Mouse (Mus musculus) MEL (cell line): ENCODE results near the gene D17H6S53E. TPM values are rescaled to one million over a fixed set of nuclear protein-coding genes. Genes with fewer than 3 reads are reported as not detected.
A peak's percentile ranks its signal among the peaks of the same experiment; 100 is the strongest.

ENCODE experiments used
- DNase-seq: peaks from one replicate; pipeline ENCODE4 v3.0.0; 2011; ENCODE audit warnings: low read depth, low spot score
- H3K27ac ChIP-seq: 2 replicates; pipeline ENCODE4 v1.5.1; 2012; ENCODE audit warnings: low read depth, mild to moderate bottlenecking, control low read depth, low read length, moderate library complexity; ENCODE audit not compliant: control insufficient read depth
- H3K27me3 ChIP-seq, 2 experiments: fragments of 150-350 bp in 1 of 2; sonication (generic) in 1 of 2; 2 replicates each; pipeline ENCODE4 v1.6.1; 2012; ENCODE audit warnings: low read length in 2 of 2, mild to moderate bottlenecking in 2 of 2, improper control_type of control experiment in 1 of 2, moderate library complexity in 1 of 2; ENCODE audit not compliant: insufficient read depth in 2 of 2, control insufficient read depth in 1 of 2
- H3K36me3 ChIP-seq, 2 experiments: 2 replicates each; pipeline ENCODE4 v1.6.1; 2012 to 2014; ENCODE audit warnings: low read length in 2 of 2, improper control_type of control experiment in 1 of 2, inconsistent platforms in 1 of 2, mild to moderate bottlenecking in 1 of 2; ENCODE audit not compliant: insufficient read depth in 2 of 2, control insufficient read depth in 1 of 2
- H3K4me1 ChIP-seq, 2 experiments: fragments of 150-350 bp in 1 of 2; sonication (generic) in 1 of 2; 2 replicates each; pipeline ENCODE4 v1.6.1; 2012; ENCODE audit warnings: low read length in 2 of 2, improper control_type of control experiment in 1 of 2, mild to moderate bottlenecking in 1 of 2; ENCODE audit not compliant: insufficient read depth in 2 of 2, control insufficient read depth in 1 of 2
- H3K4me3 ChIP-seq, 2 experiments: fragments of 150-350 bp in 1 of 2; sonication (generic) in 1 of 2; 2 replicates each; pipeline ENCODE4 v1.5.1; 2012; ENCODE audit warnings: low read depth in 2 of 2, low read length in 2 of 2, mild to moderate bottlenecking in 2 of 2, moderate library complexity in 2 of 2, control low read depth in 1 of 2, improper control_type of control experiment in 1 of 2; ENCODE audit not compliant: control insufficient read depth in 1 of 2, insufficient read depth in 1 of 2
- H3K79me2 ChIP-seq: 2 replicates; pipeline ENCODE4 v1.6.1; 2012; ENCODE audit warnings: mild to moderate bottlenecking, low read length, moderate library complexity; ENCODE audit not compliant: control insufficient read depth, poor library complexity, insufficient read depth
- H3K9ac ChIP-seq: 2 replicates; pipeline ENCODE4 v1.6.1; 2012; ENCODE audit warnings: low read depth, mild to moderate bottlenecking, control low read depth, low read length, moderate library complexity; ENCODE audit not compliant: control insufficient read depth, poor library complexity, severe bottlenecking
- H3K9me3 ChIP-seq: fragments of 150-350 bp; sonication (generic); replicated peaks from 2 replicates; pipeline ENCODE4 v1.6.1; 2012; ENCODE audit warnings: mild to moderate bottlenecking, low read length, improper control_type of control experiment, moderate library complexity; ENCODE audit not compliant: insufficient read depth
- BHLHE40 ChIP-seq: IDR thresholded peaks from 2 replicates; pipeline ENCODE4 v1.6.1; 2012; ENCODE audit warnings: low read depth, mild to moderate bottlenecking, inconsistent platforms, low read length, improper control_type of control experiment, borderline replicate concordance
- CHD1 ChIP-seq: IDR thresholded peaks from 2 replicates; pipeline ENCODE4 v1.6.1; 2012; ENCODE audit warnings: low read depth, mild to moderate bottlenecking, inconsistent platforms, low read length, improper control_type of control experiment
- CHD2 ChIP-seq: IDR thresholded peaks from 2 replicates; pipeline ENCODE4 v1.6.1; 2011; ENCODE audit warnings: low read length, improper control_type of control experiment
- CTCF ChIP-seq, 3 experiments: IDR thresholded peaks in 2 of 3; conservative IDR thresholded peaks in 1 of 3; 2 replicates each; pipeline ENCODE4 v1.5.1; 2011 to 2012; ENCODE audit warnings: low read length in 3 of 3, low read depth in 2 of 3, mild to moderate bottlenecking in 2 of 3, improper control_type of control experiment in 1 of 3, inconsistent platforms in 1 of 3, mixed read lengths in 1 of 3, moderate library complexity in 1 of 3; ENCODE audit not compliant: control insufficient read depth in 1 of 3, insufficient read depth in 1 of 3, poor library complexity in 1 of 3, severe bottlenecking in 1 of 3
- EP300 ChIP-seq, 2 experiments: IDR thresholded peaks; 2 replicates each; pipeline ENCODE4 v1.6.1; 2011; ENCODE audit warnings: improper control_type of control experiment in 2 of 2, low read length in 2 of 2, low read depth in 1 of 2, mild to moderate bottlenecking in 1 of 2
- ETS1 ChIP-seq: IDR thresholded peaks from 2 replicates; pipeline ENCODE4 v1.6.1; 2012; ENCODE audit warnings: low read depth, mild to moderate bottlenecking, inconsistent platforms, low read length, improper control_type of control experiment, moderate library complexity
- GATA1 ChIP-seq: IDR thresholded peaks from 2 replicates; pipeline ENCODE4 v1.6.1; 2011; ENCODE audit warnings: low read depth, low read length, improper control_type of control experiment
- JUND ChIP-seq: IDR thresholded peaks from 2 replicates; pipeline ENCODE4 v1.6.1; 2011; ENCODE audit warnings: low read depth, mild to moderate bottlenecking, improper control_type of control experiment, low read length
- KAT2A ChIP-seq: conservative IDR thresholded peaks from 2 replicates; pipeline ENCODE4 v1.6.1; 2012; ENCODE audit warnings: low read depth, low read length, improper control_type of control experiment, inconsistent platforms
- MXI1 ChIP-seq: IDR thresholded peaks from 2 replicates; pipeline ENCODE4 v1.6.1; 2011; ENCODE audit warnings: mild to moderate bottlenecking, low read depth, low read length, improper control_type of control experiment
- NELFE ChIP-seq: IDR thresholded peaks from 2 replicates; pipeline ENCODE4 v1.6.1; 2011; ENCODE audit warnings: low read depth, low read length, improper control_type of control experiment
- POLR2AphosphoS2 ChIP-seq: IDR thresholded peaks from 2 replicates; pipeline ENCODE4 v1.6.1; 2011; ENCODE audit warnings: low read length, improper control_type of control experiment
- RAD21 ChIP-seq: IDR thresholded peaks from 2 replicates; pipeline ENCODE4 v1.6.1; 2011; ENCODE audit warnings: mild to moderate bottlenecking, low read depth, low read length, improper control_type of control experiment
- RCOR1 ChIP-seq: IDR thresholded peaks from 2 replicates; pipeline ENCODE4 v1.6.1; 2012; ENCODE audit warnings: low read depth, mild to moderate bottlenecking, inconsistent platforms, low read length, improper control_type of control experiment
- TCF12 ChIP-seq: IDR thresholded peaks from 2 replicates; pipeline ENCODE4 v1.6.1; 2014; ENCODE audit warnings: low read depth, mild to moderate bottlenecking, inconsistent platforms, low read length, improper control_type of control experiment, moderate library complexity
- ZMIZ1 ChIP-seq: IDR thresholded peaks from 2 replicates; pipeline ENCODE4 v1.6.1; 2012; ENCODE audit warnings: low read depth, mild to moderate bottlenecking, inconsistent platforms, low read length, improper control_type of control experiment, moderate library complexity
- ZNF384 ChIP-seq: IDR thresholded peaks from 2 replicates; pipeline ENCODE4 v1.6.1; 2012; ENCODE audit warnings: low read depth, mild to moderate bottlenecking, inconsistent platforms, low read length, improper control_type of control experiment
- polyA plus RNA-seq, 2 experiments: library from polyadenylated mRNA; stranded (reverse) in 1 of 2; unstranded in 1 of 2; fragments of >175 nt in 1 of 2; fragments of >200 nt in 1 of 2; gene quantifications; 2 replicates each; pipeline versions ENCODE4 v1.2.1 to v1.2.4; 2012; ENCODE audit warnings: low replicate concordance in 2 of 2, low read depth in 1 of 2; ENCODE audit not compliant: insufficient read length in 2 of 2, insufficient read depth in 1 of 2, missing spikeins in 1 of 2
- total RNA-seq: library from RNA; depleted of rRNA; stranded (reverse); fragments of 300-350 nt; gene quantifications from 2 replicates; pipeline ENCODE4 v1.2.3, GENCODE M21; 2012

D17H6S53E gene
- total and polyA plus RNA-seq, 3 experiments, result 11.6 to 13.6 TPM; not detected in 1

GRCm38 (mm10) chr17:35174201-35174977 is 48.2 kb downstream of the D17H6S53E start:
- Histone ChIP-seq H3K27me3 (no peaks in the 10 kb centered on the region), H3K27ac (peak overlapping the region; percentile 29), H3K36me3 (peaks cover 0 to 15% of the 10 kb centered on the region in 2 experiments; a peak in 2 of 4 replicates), H3K9me3 (no peaks in the 10 kb centered on the region), H3K79me2 (no peaks in the 10 kb centered on the region), H3K9ac (peak overlapping the region; percentile 12; the same call in 1 of the 2 replicates), H3K4me3 (no peak overlapping the region), H3K4me1 (peaks cover 12 to 22% of the 10 kb centered on the region in 2 experiments)
- peak; percentile 64 for DNase-seq
- TF ChIP-seq ZNF384 (peak; percentile 95), KAT2A (no peak), JUND (no peak), TCF12 (no peak), POLR2AphosphoS2 (no peak), ETS1 (peak; percentile 25; the same call in 1 of the 2 replicates), BHLHE40 (no peak), CTCF (IDR thresholded peaks at IDR 0.05 in 2 of 3, conservative IDR thresholded peaks at IDR 0.05 in 1 of 3; ENCODE audit: control insufficient read depth in 1 of 3, insufficient read depth in 1 of 3, low read depth in 2 of 3, low read length in 3 of 3, poor library complexity in 1 of 3, severe bottlenecking in 1 of 3) (no peak), CHD1 (no peak), ZMIZ1 (no peak), MXI1 (no peak), GATA1 (peak; percentile 73), CHD2 (no peak), EP300 (IDR thresholded peaks at IDR 0.05; ENCODE audit: low read depth in 1 of 2, low read length in 2 of 2) (peak in 1 of 2 experiments; percentile 10; a peak in 1 of 4 replicates)
- TF ChIP-seq, all 39 proteins: peak for 4

- no peak overlapping the region for H3K4me3 ChIP-seq
- TF ChIP-seq RAD21 (no peak), NELFE (no peak), POLR2AphosphoS2 (no peak), TCF12 (no peak), RCOR1 (no peak), CHD1 (no peak)
- TF ChIP-seq, all 39 proteins: peak for 0
- peaks cover 0 to 15% of the 10 kb centered on the region in 2 experiments; a peak in 2 of 4 replicates for H3K36me3 ChIP-seq
- H3K79me2 ChIP-seq, result no peaks in the 10 kb centered on the region
- no peak overlapping the region for H3K9ac ChIP-seq
- H3K9me3 ChIP-seq, result no peaks in the 10 kb centered on the region
- H3K4me1 ChIP-seq, result peaks cover 12 to 22% of the 10 kb centered on the region in 2 experiments
- DNase-seq, result no peak
- no peaks in the 10 kb centered on the region for H3K27me3 ChIP-seq
- peak overlapping the region; percentile 39 for H3K27ac ChIP-seq
Measured at GRCm38 (mm10) chr17:35175382-35175781, 49.2 kb downstream of the D17H6S53E start.
